Mouse (Mus musculus) kidney, embryonic 16.5 days (tissue): ENCODE measurements around the gene Dmrta2. TPM values are rescaled to one million over a fixed set of nuclear protein-coding genes. Genes with fewer than 3 reads are reported as not detected.

Experiments
- ATAC-seq: fragments of 200-750 bp; cut with Nextera tagmentation; 2 replicates; pipeline ENCODE4 v1.8.0; 2017; ENCODE audit warnings: moderate TSS enrichment; ENCODE audit not compliant: low FRiP score, low TSS enrichment
- H3K27ac ChIP-seq: fragments of 300-500 bp; sonication (generic); 2 replicates; pipeline ENCODE4 v1.5.1; 2014; ENCODE audit warnings: low read length
- H3K27me3 ChIP-seq: fragments of 300-500 bp; sonication (generic); 2 replicates; pipeline ENCODE4 v1.6.1; 2014; ENCODE audit warnings: low read length, control low read depth, mixed read lengths; ENCODE audit not compliant: insufficient read depth
- H3K36me3 ChIP-seq: fragments of 300-500 bp; sonication (generic); 2 replicates; pipeline ENCODE4 v1.6.1; 2014; ENCODE audit warnings: low read length, control low read depth, mixed read lengths; ENCODE audit not compliant: insufficient read depth
- H3K4me1 ChIP-seq: fragments of 300-500 bp; sonication (generic); 2 replicates; pipeline ENCODE4 v1.6.1; 2014; ENCODE audit warnings: low read length, control low read depth, mixed read lengths; ENCODE audit not compliant: insufficient read depth
- H3K4me2 ChIP-seq: fragments of 300-500 bp; sonication (generic); replicated peaks from 2 replicates; pipeline ENCODE4 v1.6.1; 2014; ENCODE audit warnings: low read depth, low read length
- H3K4me3 ChIP-seq: fragments of 300-500 bp; sonication (generic); 2 replicates; pipeline ENCODE4 v1.5.1; 2014; ENCODE audit warnings: mild to moderate bottlenecking, low read length
- H3K9ac ChIP-seq: fragments of 300-500 bp; sonication (generic); replicated peaks from 2 replicates; pipeline ENCODE4 v1.6.1; 2014; ENCODE audit warnings: low read length
- H3K9me3 ChIP-seq: fragments of 300-500 bp; sonication (generic); 2 replicates; pipeline ENCODE4 v1.6.1; 2016; ENCODE audit warnings: low read length, control low read depth
- WGBS: fragments of 180-500 bp; shearing (Covaris S2); extraction: QIAGEN DNeasy Blood & Tissue Kit; methylation state at CpG from one replicate; pipeline ENCODE4 v1.1.7; 2014; 5-methylcytosine and 5-hydroxymethylcytosine counted together
- polyA plus RNA-seq: library from polyadenylated mRNA; unstranded; fragments of >200 nt; fragmentation: Nextera tagmentation; extraction: Ambion mirVana; gene quantifications from 2 replicates; pipeline ENCODE4 v1.2.1, GENCODE M21; 2015

Gene Dmrta2
- polyA plus RNA-seq, result 0.05 and 0.25 TPM in 2 replicates

GRCm38 (mm10) chr4:109977148-109978067, at the start of gene Dmrta2:
Gene Dmrta2 (plus strand): TSS chr4:109978053.
- peak within 1 kb of the TSS; percentile 59 for H3K9ac ChIP-seq
- no peak within 1 kb of the TSS for H3K27ac ChIP-seq

GRCm38 (mm10) chr4:109929058-109929457, 48.8 kb upstream of the Dmrta2 start:
- no peak overlapping the region for H3K9ac ChIP-seq

More at GRCm38 (mm10) chr4:109977148-109978067, at the start of gene Dmrta2:
- H3K36me3 ChIP-seq, result no peaks in the 10 kb centered on the region
- H3K27me3 ChIP-seq, result peaks cover 97% of the 10 kb centered on the region
- peaks cover 50% of the 10 kb centered on the region for H3K4me1 ChIP-seq
- H3K4me2 ChIP-seq, result peak within 1 kb of the TSS; percentile 71
- WGBS, result under 1% methylated on average over 64 of the region's 64 CpGs
- peak within 1 kb of the TSS; percentile 49 for H3K4me3 ChIP-seq
- peak; percentile 76 for ATAC-seq
- peaks cover 3% of the 10 kb centered on the region; the same call in 1 of the 2 replicates for H3K9me3 ChIP-seq

GRCm38 (mm10) chr4:109930445-109930844, 47.4 kb upstream of the Dmrta2 start:
- Histone ChIP-seq H3K4me1 (no peaks in the 10 kb centered on the region), H3K27ac (no peak overlapping the region), H3K36me3 (no peaks in the 10 kb centered on the region), H3K9ac (no peak overlapping the region), H3K4me2 (no peak overlapping the region), H3K27me3 (no peaks in the 10 kb centered on the region), H3K4me3 (no peak overlapping the region), H3K9me3 (no peaks in the 10 kb centered on the region)
- no peak for ATAC-seq
- 100% methylated on average over 1 of the region's 1 CpGs for WGBS

More at GRCm38 (mm10) chr4:109929058-109929457, 48.8 kb upstream of the Dmrta2 start:
- Histone ChIP-seq H3K36me3 (no peaks in the 10 kb centered on the region), H3K27me3 (no peaks in the 10 kb centered on the region), H3K9me3 (no peaks in the 10 kb centered on the region), H3K4me2 (no peak overlapping the region), H3K4me1 (no peaks in the 10 kb centered on the region), H3K27ac (no peak overlapping the region), H3K4me3 (no peak overlapping the region)
- peak; percentile 78 for ATAC-seq
- WGBS, result 57% methylated on average over 1 of the region's 1 CpGs

GRCm38 (mm10) chr4:109930935-109931334, 46.9 kb upstream of the Dmrta2 start:
- Histone ChIP-seq H3K27me3 (no peaks in the 10 kb centered on the region), H3K36me3 (no peaks in the 10 kb centered on the region), H3K4me2 (no peak overlapping the region), H3K9ac (no peak overlapping the region), H3K27ac (no peak overlapping the region), H3K4me1 (no peaks in the 10 kb centered on the region), H3K4me3 (no peak overlapping the region), H3K9me3 (no peaks in the 10 kb centered on the region)
- ATAC-seq, result no peak
- 94% methylated on average over 1 of the region's 1 CpGs for WGBS

- 91% methylated on average over 3 of the region's 3 CpGs for WGBS
- Histone ChIP-seq H3K9me3 (no peaks in the 10 kb centered on the region), H3K36me3 (no peaks in the 10 kb centered on the region), H3K27ac (no peak overlapping the region), H3K4me3 (no peak overlapping the region), H3K4me1 (no peaks in the 10 kb centered on the region), H3K4me2 (no peak overlapping the region), H3K9ac (no peak overlapping the region), H3K27me3 (no peaks in the 10 kb centered on the region)
- ATAC-seq, result no peak
Measured at GRCm38 (mm10) chr4:109936557-109936956, 41.3 kb upstream of the Dmrta2 start.

- no peak overlapping the region for H3K4me2 ChIP-seq
- no peaks in the 10 kb centered on the region for H3K4me1 ChIP-seq
- no peak for ATAC-seq
- H3K27ac ChIP-seq, result no peak overlapping the region
- H3K27me3 ChIP-seq, result no peaks in the 10 kb centered on the region
- no peak overlapping the region for H3K4me3 ChIP-seq
- no peaks in the 10 kb centered on the region for H3K9me3 ChIP-seq
- H3K9ac ChIP-seq, result no peak overlapping the region
- no peaks in the 10 kb centered on the region for H3K36me3 ChIP-seq
Measured at GRCm38 (mm10) chr4:109939291-109939690, 38.6 kb upstream of the Dmrta2 start.

GRCm38 (mm10) chr4:109945554-109945953, 32.3 kb upstream of the Dmrta2 start:
- Histone ChIP-seq H3K27me3 (no peaks in the 10 kb centered on the region), H3K4me2 (no peak overlapping the region), H3K4me3 (no peak overlapping the region), H3K9me3 (no peaks in the 10 kb centered on the region), H3K9ac (no peak overlapping the region), H3K4me1 (no peaks in the 10 kb centered on the region), H3K27ac (no peak overlapping the region), H3K36me3 (no peaks in the 10 kb centered on the region)
- no peak for ATAC-seq
- 92% methylated on average over 1 of the region's 1 CpGs for WGBS

GRCm38 (mm10) chr4:109949307-109949706, 28.5 kb upstream of the Dmrta2 start:
- no peak overlapping the region for H3K27ac ChIP-seq
- H3K36me3 ChIP-seq, result no peaks in the 10 kb centered on the region
- WGBS, result 97% methylated on average over 3 of the region's 3 CpGs
- H3K9me3 ChIP-seq, result no peaks in the 10 kb centered on the region
- H3K9ac ChIP-seq, result no peak overlapping the region
- no peaks in the 10 kb centered on the region for H3K4me1 ChIP-seq
- no peak overlapping the region for H3K4me2 ChIP-seq
- H3K27me3 ChIP-seq, result no peaks in the 10 kb centered on the region
- no peak for ATAC-seq
- no peak overlapping the region for H3K4me3 ChIP-seq

- no peaks in the 10 kb centered on the region for H3K36me3 ChIP-seq
- no peak overlapping the region for H3K9ac ChIP-seq
- H3K27me3 ChIP-seq, result no peaks in the 10 kb centered on the region
- no peaks in the 10 kb centered on the region for H3K4me1 ChIP-seq
- H3K9me3 ChIP-seq, result no peaks in the 10 kb centered on the region
- no peak overlapping the region for H3K4me2 ChIP-seq
- WGBS, result 92% methylated on average over 1 of the region's 1 CpGs
- ATAC-seq, result no peak
- no peak overlapping the region for H3K4me3 ChIP-seq
- H3K27ac ChIP-seq, result no peak overlapping the region
Measured at GRCm38 (mm10) chr4:109953509-109953908, 24.3 kb upstream of the Dmrta2 start.
